Mouse (Mus musculus): ENCODE data around the gene Maf. TPM values are rescaled to one million over a fixed set of nuclear protein-coding genes. Genes with fewer than 3 reads are reported as not detected.

The Maf gene
- polyA plus RNA-seq, 1 experiment from 2014 or later = 2.4 TPM

GRCm38 (mm10) chr8:115741964-115742363 lies 34.4 kb upstream of the Maf start:
- 65% methylated on average over 6 of the region's 6 CpGs for WGBS (ENCODE audit: insufficient replicate concordance)
- Histone ChIP-seq H3K9ac (ENCODE audit: low read depth, low read length) (no peak overlapping the region), H3K27me3 (ENCODE audit: control insufficient read depth, insufficient read depth, low read depth, low read length) (no peaks in the 10 kb centered on the region), H3K9me3 (replicated peaks; ENCODE audit: control insufficient read depth, low read length) (no peaks in the 10 kb centered on the region), H3K4me3 (ENCODE audit: low read depth, low read length) (no peak overlapping the region), H3K4me1 (ENCODE audit: control insufficient read depth, low read depth, low read length) (no peaks in the 10 kb centered on the region), H3K36me3 (ENCODE audit: control insufficient read depth, insufficient read depth) (no peaks in the 10 kb centered on the region), H3K4me2 (ENCODE audit: low read depth, low read length) (no peak overlapping the region), H3K27ac (ENCODE audit: low read length) (no peak overlapping the region)
- no peak for ATAC-seq (ENCODE audit: low read depth)

GRCm38 (mm10) chr8:115739756-115740155 lies 32.2 kb upstream of the Maf start:
- WGBS (ENCODE audit: insufficient replicate concordance) = 67% methylated on average over 4 of the region's 4 CpGs
- Histone ChIP-seq H3K27ac (ENCODE audit: low read length) (no peak overlapping the region), H3K9me3 (replicated peaks; ENCODE audit: control insufficient read depth, low read length) (no peaks in the 10 kb centered on the region), H3K36me3 (ENCODE audit: control insufficient read depth, insufficient read depth) (no peaks in the 10 kb centered on the region), H3K4me2 (ENCODE audit: low read depth, low read length) (no peak overlapping the region), H3K27me3 (ENCODE audit: control insufficient read depth, insufficient read depth, low read depth, low read length) (no peaks in the 10 kb centered on the region), H3K9ac (ENCODE audit: low read depth, low read length) (no peak overlapping the region), H3K4me1 (ENCODE audit: control insufficient read depth, low read depth, low read length) (no peaks in the 10 kb centered on the region), H3K4me3 (ENCODE audit: low read depth, low read length) (no peak overlapping the region)
- ATAC-seq (ENCODE audit: low read depth) = no peak

GRCm38 (mm10) chr8:115732401-115732800 lies 24.8 kb upstream of the Maf start:
- H3K4me2 ChIP-seq (ENCODE audit: low read depth, low read length) = no peak overlapping the region
- H3K4me1 ChIP-seq (ENCODE audit: control insufficient read depth, low read depth, low read length) = no peaks in the 10 kb centered on the region
- H3K9me3 ChIP-seq (replicated peaks; ENCODE audit: control insufficient read depth, low read length) = no peaks in the 10 kb centered on the region
- 60% methylated on average over 5 of the region's 6 CpGs for WGBS (ENCODE audit: insufficient replicate concordance)
- no peak overlapping the region for H3K9ac ChIP-seq (ENCODE audit: low read depth, low read length)
- no peak for ATAC-seq (ENCODE audit: low read depth)
- no peak overlapping the region for H3K27ac ChIP-seq (ENCODE audit: low read length)
- no peaks in the 10 kb centered on the region for H3K36me3 ChIP-seq (ENCODE audit: control insufficient read depth, insufficient read depth)
- no peak overlapping the region for H3K4me3 ChIP-seq (ENCODE audit: low read depth, low read length)
- no peaks in the 10 kb centered on the region for H3K27me3 ChIP-seq (ENCODE audit: control insufficient read depth, insufficient read depth, low read depth, low read length)

GRCm38 (mm10) chr8:115726807-115727206 lies 19.2 kb upstream of the Maf start:
- H3K4me3 ChIP-seq (ENCODE audit: low read depth, low read length) = no peak overlapping the region
- no peaks in the 10 kb centered on the region for H3K9me3 ChIP-seq (replicated peaks; ENCODE audit: control insufficient read depth, low read length)
- 65% methylated on average over 3 of the region's 3 CpGs for WGBS (ENCODE audit: insufficient replicate concordance)
- no peak for ATAC-seq (ENCODE audit: low read depth)
- H3K9ac ChIP-seq (ENCODE audit: low read depth, low read length) = no peak overlapping the region
- H3K27ac ChIP-seq (ENCODE audit: low read length) = no peak overlapping the region
- no peaks in the 10 kb centered on the region for H3K4me1 ChIP-seq (ENCODE audit: control insufficient read depth, low read depth, low read length)
- no peaks in the 10 kb centered on the region for H3K36me3 ChIP-seq (ENCODE audit: control insufficient read depth, insufficient read depth)
- no peaks in the 10 kb centered on the region for H3K27me3 ChIP-seq (ENCODE audit: control insufficient read depth, insufficient read depth, low read depth, low read length)
- H3K4me2 ChIP-seq (ENCODE audit: low read depth, low read length) = no peak overlapping the region

- Histone ChIP-seq H3K36me3 (ENCODE audit: control insufficient read depth, insufficient read depth) (no peaks in the 10 kb centered on the region), H3K27ac (ENCODE audit: low read length) (no peak overlapping the region), H3K4me2 (ENCODE audit: low read depth, low read length) (no peak overlapping the region), H3K27me3 (ENCODE audit: control insufficient read depth, insufficient read depth, low read depth, low read length) (no peaks in the 10 kb centered on the region), H3K4me3 (ENCODE audit: low read depth, low read length) (no peak overlapping the region), H3K4me1 (ENCODE audit: control insufficient read depth, low read depth, low read length) (no peaks in the 10 kb centered on the region), H3K9me3 (replicated peaks; ENCODE audit: control insufficient read depth, low read length) (no peaks in the 10 kb centered on the region), H3K9ac (ENCODE audit: low read depth, low read length) (no peak overlapping the region)
- ATAC-seq (ENCODE audit: low read depth) = no peak
- 49% methylated on average over 4 of the region's 4 CpGs for WGBS (ENCODE audit: insufficient replicate concordance)
Observed at GRCm38 (mm10) chr8:115726231-115726630, 18.6 kb upstream of the Maf start.

GRCm38 (mm10) chr8:115719126-115719525 lies 11.5 kb upstream of the Maf start:
- no peak for ATAC-seq (ENCODE audit: low read depth)
- WGBS (ENCODE audit: insufficient replicate concordance) = 62% methylated on average over 7 of the region's 7 CpGs
- H3K9me3 ChIP-seq (replicated peaks; ENCODE audit: control insufficient read depth, low read length) = no peaks in the 10 kb centered on the region
- H3K27ac ChIP-seq (ENCODE audit: low read length) = no peak overlapping the region
- H3K27me3 ChIP-seq (ENCODE audit: control insufficient read depth, insufficient read depth, low read depth, low read length) = no peaks in the 10 kb centered on the region
- H3K36me3 ChIP-seq (ENCODE audit: control insufficient read depth, insufficient read depth) = no peaks in the 10 kb centered on the region
- no peak overlapping the region for H3K9ac ChIP-seq (ENCODE audit: low read depth, low read length)
- H3K4me3 ChIP-seq (ENCODE audit: low read depth, low read length) = no peak overlapping the region
- no peaks in the 10 kb centered on the region for H3K4me1 ChIP-seq (ENCODE audit: control insufficient read depth, low read depth, low read length)
- no peak overlapping the region for H3K4me2 ChIP-seq (ENCODE audit: low read depth, low read length)

GRCm38 (mm10) chr8:115718621-115719020 lies 11.0 kb upstream of the Maf start:
- Histone ChIP-seq H3K36me3 (ENCODE audit: control insufficient read depth, insufficient read depth) (no peaks in the 10 kb centered on the region), H3K27me3 (ENCODE audit: control insufficient read depth, insufficient read depth, low read depth, low read length) (no peaks in the 10 kb centered on the region), H3K27ac (ENCODE audit: low read length) (no peak overlapping the region), H3K9me3 (replicated peaks; ENCODE audit: control insufficient read depth, low read length) (no peaks in the 10 kb centered on the region), H3K9ac (ENCODE audit: low read depth, low read length) (no peak overlapping the region), H3K4me2 (ENCODE audit: low read depth, low read length) (no peak overlapping the region), H3K4me1 (ENCODE audit: control insufficient read depth, low read depth, low read length) (no peaks in the 10 kb centered on the region), H3K4me3 (ENCODE audit: low read depth, low read length) (no peak overlapping the region)
- no peak for ATAC-seq (ENCODE audit: low read depth)
- 63% methylated on average over 6 of the region's 6 CpGs for WGBS (ENCODE audit: insufficient replicate concordance)

GRCm38 (mm10) chr8:115715262-115715661 lies 7.7 kb upstream of the Maf start:
- H3K4me1 ChIP-seq (ENCODE audit: control insufficient read depth, low read depth, low read length) = no peaks in the 10 kb centered on the region
- H3K9ac ChIP-seq (ENCODE audit: low read depth, low read length) = no peak overlapping the region
- WGBS (ENCODE audit: insufficient replicate concordance) = 67% methylated on average over 4 of the region's 4 CpGs
- H3K9me3 ChIP-seq (replicated peaks; ENCODE audit: control insufficient read depth, low read length) = no peaks in the 10 kb centered on the region
- no peak overlapping the region for H3K4me2 ChIP-seq (ENCODE audit: low read depth, low read length)
- no peaks in the 10 kb centered on the region for H3K36me3 ChIP-seq (ENCODE audit: control insufficient read depth, insufficient read depth)
- H3K27ac ChIP-seq (ENCODE audit: low read length) = no peak overlapping the region
- no peak overlapping the region for H3K4me3 ChIP-seq (ENCODE audit: low read depth, low read length)
- no peak for ATAC-seq (ENCODE audit: low read depth)
- no peaks in the 10 kb centered on the region for H3K27me3 ChIP-seq (ENCODE audit: control insufficient read depth, insufficient read depth, low read depth, low read length)

- Histone ChIP-seq H3K9me3 (replicated peaks; ENCODE audit: control insufficient read depth, low read length) (no peaks in the 10 kb centered on the region), H3K4me3 (ENCODE audit: low read depth, low read length) (no peak overlapping the region), H3K36me3 (ENCODE audit: control insufficient read depth, insufficient read depth) (no peaks in the 10 kb centered on the region), H3K27me3 (ENCODE audit: control insufficient read depth, insufficient read depth, low read depth, low read length) (peaks cover 28% of the 10 kb centered on the region), H3K4me2 (ENCODE audit: low read depth, low read length) (no peak overlapping the region), H3K27ac (ENCODE audit: low read length) (no peak overlapping the region), H3K9ac (ENCODE audit: low read depth, low read length) (no peak overlapping the region), H3K4me1 (ENCODE audit: control insufficient read depth, low read depth, low read length) (no peaks in the 10 kb centered on the region; the same call in 1 of the 2 replicates)
- no peak for ATAC-seq (ENCODE audit: low read depth)
- 50% methylated on average over 11 of the region's 11 CpGs for WGBS (ENCODE audit: insufficient replicate concordance)
Observed at GRCm38 (mm10) chr8:115711106-115711505, 3.5 kb upstream of the Maf start.
